Mouse (Mus musculus) bone marrow, adult 2 months (tissue): ENCODE data around the gene Kdf1. TPM values are rescaled to one million over a fixed set of nuclear protein-coding genes. Genes with fewer than 3 reads are reported as not detected.
"Not testable (repeated sequence)": the region's sequence is repeated elsewhere in the genome, so short reads cannot be mapped to it uniquely, and the experiment has no call there.

Experiments
- H3K27ac ChIP-seq: fragments of 200-500 bp; 2 replicates; pipeline ENCODE4 v1.5.1; 2012; ENCODE audit warnings: low read depth, mild to moderate bottlenecking, control low read depth, inconsistent platforms, low read length; ENCODE audit not compliant: control insufficient read depth, poor library complexity, insufficient read depth
- H3K4me1 ChIP-seq: fragments of 200-500 bp; 2 replicates; pipeline ENCODE4 v1.6.1; 2011; ENCODE audit warnings: low read length; ENCODE audit not compliant: control insufficient read depth, insufficient read depth
- H3K4me3 ChIP-seq: fragments of 200-500 bp; replicated peaks from 2 replicates; pipeline ENCODE3; 2011; ENCODE audit warnings: mild to moderate bottlenecking, low read depth, low read length, control low read depth; ENCODE audit not compliant: control insufficient read depth
- CTCF ChIP-seq: fragments of 200-500 bp; IDR thresholded peaks from 2 replicates; pipeline ENCODE4 v1.5.1; 2011; ENCODE audit warnings: low read length, control low read depth; ENCODE audit not compliant: control insufficient read depth, insufficient read depth
- POLR2A ChIP-seq: fragments of 200-500 bp; IDR thresholded peaks from 2 replicates; pipeline ENCODE4 v1.6.1; 2011; ENCODE audit warnings: low read depth, mild to moderate bottlenecking, control low read depth, low read length, borderline replicate concordance; ENCODE audit not compliant: control insufficient read depth
- WGBS: fragments of 180-500 bp; shearing (Covaris S2); methylation state at CpG from one replicate; pipeline ENCODE4 v1.1.7; 2018; 5-methylcytosine and 5-hydroxymethylcytosine counted together
- polyA plus RNA-seq: library from polyadenylated mRNA; stranded (reverse); fragments of >200 nt; gene quantifications from 2 replicates; pipeline ENCODE4 v1.2.4, GENCODE M21; 2011; ENCODE audit warnings: low replicate concordance; ENCODE audit not compliant: missing spikeins, insufficient read depth, insufficient read length

Kdf1 gene
- polyA plus RNA-seq, 1 experiment, result 1.2 TPM

GRCm38 (mm10) chr4:133504755-133505485, 13.8 kb upstream of the Kdf1 start:
- WGBS, result 60% methylated on average over 9 of the region's 9 CpGs
- TF ChIP-seq CTCF (no peak), POLR2A (no peak)
- Histone ChIP-seq H3K4me1 (no peaks in the 10 kb centered on the region), H3K4me3 (no peak overlapping the region), H3K27ac (no peak overlapping the region)

DNA sequence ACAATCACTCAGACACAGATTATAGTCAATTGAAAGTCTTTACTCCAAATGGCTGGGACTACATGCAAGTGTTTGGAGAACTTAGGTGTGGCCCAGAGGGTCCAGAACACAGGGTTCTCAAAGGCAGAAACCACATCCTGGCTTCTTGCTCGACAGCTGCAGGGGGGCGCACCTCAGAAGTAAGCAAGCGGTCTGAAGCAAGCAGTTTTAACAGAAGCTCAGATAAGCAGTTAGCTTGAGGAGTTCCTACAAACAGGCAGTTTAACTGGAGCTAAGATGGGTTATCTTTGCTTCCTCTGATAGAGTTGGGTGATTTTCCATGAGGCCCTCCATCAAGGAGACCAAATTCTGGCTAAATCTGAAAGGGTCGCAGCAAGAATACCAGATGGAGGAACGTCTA, 12.2 kb upstream of the Kdf1 start:
- Histone ChIP-seq H3K4me1 (no peaks in the 10 kb centered on the region), H3K27ac (peak overlapping the region; percentile 7; the same call in 1 of the 2 replicates), H3K4me3 (no peak overlapping the region)
- WGBS, result 16% methylated on average over 5 of the region's 5 CpGs
- TF ChIP-seq CTCF (no peak), POLR2A (no peak)

DNA sequence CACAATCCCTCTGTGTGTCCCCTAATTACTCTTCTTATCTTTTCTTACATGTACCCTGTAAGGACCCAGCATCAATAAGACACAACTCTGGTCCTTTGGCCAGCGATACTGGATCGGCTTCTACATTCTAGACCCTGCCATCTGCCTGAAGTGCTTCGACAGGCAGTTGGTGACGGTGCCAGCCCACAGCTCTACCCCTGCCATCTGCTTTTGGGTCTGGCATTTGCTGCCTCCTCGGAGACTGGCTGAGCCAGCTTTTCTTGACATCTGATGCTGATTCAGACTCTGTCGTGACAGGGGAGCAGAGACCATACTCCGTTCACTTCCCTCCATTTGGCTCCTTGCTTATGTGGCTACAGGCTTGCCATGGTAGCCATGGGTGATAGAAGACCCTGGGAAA, 9.8 kb upstream of the Kdf1 start:
- no peak for TF ChIP-seq CTCF
- no peak for TF ChIP-seq POLR2A
- Histone ChIP-seq H3K4me3 (no peak overlapping the region), H3K27ac (no peak overlapping the region), H3K4me1 (no peaks in the 10 kb centered on the region)
- WGBS, result 83% methylated on average over 7 of the region's 7 CpGs

- H3K27ac ChIP-seq, result no peak overlapping the region
- H3K4me3 ChIP-seq, result no peak overlapping the region
- WGBS, result 64% methylated on average over 5 of the region's 5 CpGs
- TF ChIP-seq CTCF (no peak), POLR2A (no peak)
- H3K4me1 ChIP-seq, result no peaks in the 10 kb centered on the region
Measured at GRCm38 (mm10) chr4:133511050-133511449, 7.7 kb upstream of the Kdf1 start.

GRCm38 (mm10) chr4:133512511-133512910, 6.3 kb upstream of the Kdf1 start:
- H3K4me3 ChIP-seq, H3K27ac ChIP-seq, H3K4me1 ChIP-seq: not testable (repeated sequence)
- 58% methylated on average over 5 of the region's 5 CpGs for WGBS

DNA sequence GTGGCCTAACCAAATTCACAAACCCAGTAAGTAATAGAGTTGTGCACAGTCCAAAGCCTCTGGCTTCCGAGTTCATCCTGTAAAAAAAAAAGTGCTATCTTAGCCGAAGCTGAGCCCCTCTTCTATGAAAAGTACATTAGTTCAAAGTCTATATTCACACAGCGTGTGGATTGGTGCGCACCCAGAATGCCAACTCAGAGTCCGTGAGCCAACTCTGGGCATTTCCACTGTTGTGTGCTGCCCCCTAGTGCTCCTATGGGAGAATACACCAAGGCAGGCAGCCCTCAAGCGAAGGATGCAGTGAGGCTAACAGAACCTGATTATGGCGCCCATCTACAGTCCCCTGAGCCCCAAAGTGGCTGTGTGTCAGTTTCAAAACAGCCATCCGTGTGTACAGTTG, 5.8 kb upstream of the Kdf1 start:
- 10% methylated on average over 8 of the region's 8 CpGs for WGBS
- Histone ChIP-seq H3K27ac (no peak overlapping the region), H3K4me3 (no peak overlapping the region), H3K4me1 (no peaks in the 10 kb centered on the region)
- TF ChIP-seq POLR2A, result no peak
- peak; percentile 88 for TF ChIP-seq CTCF

GRCm38 (mm10) chr4:133519369-133519665, 554 bp downstream of the Kdf1 start:
- WGBS, result 21% methylated on average over 25 of the region's 25 CpGs
- H3K4me1 ChIP-seq, result no peaks in the 10 kb centered on the region; the same call in 1 of the 2 replicates
- H3K27ac ChIP-seq, result no peak overlapping the region
- no peak for TF ChIP-seq CTCF
- TF ChIP-seq POLR2A, result no peak
- H3K4me3 ChIP-seq, result no peak overlapping the region

GRCm38 (mm10) chr4:133521502-133521901, 2.7 kb downstream of the Kdf1 start:
- no peak overlapping the region for H3K27ac ChIP-seq
- no peak overlapping the region for H3K4me3 ChIP-seq
- TF ChIP-seq POLR2A (no peak), CTCF (no peak)
- H3K4me1 ChIP-seq, result no peaks in the 10 kb centered on the region; the same call in 1 of the 2 replicates
- WGBS, result 68% methylated on average over 2 of the region's 2 CpGs

- no peak for TF ChIP-seq POLR2A
- TF ChIP-seq CTCF, result no peak
- WGBS, result 82% methylated on average over 16 of the region's 16 CpGs
- Histone ChIP-seq H3K27ac (no peak overlapping the region), H3K4me3 (no peak overlapping the region), H3K4me1 (no peaks in the 10 kb centered on the region)
Measured at GRCm38 (mm10) chr4:133527788-133528187, 9.0 kb downstream of the Kdf1 start.

GRCm38 (mm10) chr4:133532777-133533176, 14.0 kb downstream of the Kdf1 start:
- Histone ChIP-seq H3K4me3 (no peak overlapping the region), H3K4me1 (no peaks in the 10 kb centered on the region), H3K27ac (no peak overlapping the region)
- WGBS, result 73% methylated on average over 3 of the region's 3 CpGs
- no peak for TF ChIP-seq POLR2A
- TF ChIP-seq CTCF, result no peak
